Mouse (Mus musculus) testis, adult 2 months (tissue): ENCODE data around the gene Mms19. TPM values are rescaled to one million over a fixed set of nuclear protein-coding genes. Genes with fewer than 3 reads are reported as not detected.
A peak's percentile ranks its signal among the peaks of the same experiment; 100 is the strongest.

Experiments
- H3K27ac ChIP-seq: fragments of 200-500 bp; 2 replicates; pipeline ENCODE4 v1.5.1; 2012; ENCODE audit warnings: low read depth, low read length; ENCODE audit not compliant: control insufficient read depth, insufficient read depth
- H3K27me3 ChIP-seq: fragments of 200-500 bp; 2 replicates; pipeline ENCODE4 v1.6.1; 2012; ENCODE audit warnings: mild to moderate bottlenecking, low read length, moderate library complexity; ENCODE audit not compliant: control insufficient read depth, insufficient read depth
- H3K36me3 ChIP-seq: fragments of 200-500 bp; 2 replicates; pipeline ENCODE4 v1.6.1; 2012; ENCODE audit warnings: mild to moderate bottlenecking, low read length; ENCODE audit not compliant: control insufficient read depth, insufficient read depth
- H3K4me1 ChIP-seq: fragments of 200-500 bp; 2 replicates; pipeline ENCODE4 v1.6.1; 2012; ENCODE audit warnings: low read length; ENCODE audit not compliant: control insufficient read depth, insufficient read depth
- H3K4me3 ChIP-seq: fragments of 200-500 bp; 2 replicates; pipeline ENCODE4 v1.5.1; 2012; ENCODE audit warnings: low read depth, mild to moderate bottlenecking, low read length, moderate library complexity, mixed read lengths; ENCODE audit not compliant: control insufficient read depth
- CTCF ChIP-seq: fragments of 200-500 bp; IDR thresholded peaks from 2 replicates; pipeline ENCODE4 v1.5.1; 2012; ENCODE audit warnings: low read depth, mild to moderate bottlenecking, inconsistent platforms, low read length, moderate library complexity; ENCODE audit not compliant: control insufficient read depth, insufficient read depth, insufficient replicate concordance
- POLR2A ChIP-seq: fragments of 200-500 bp; IDR thresholded peaks from 2 replicates; pipeline ENCODE4 v1.6.1; 2012; ENCODE audit warnings: low read depth, mild to moderate bottlenecking, inconsistent platforms, low read length, moderate library complexity; ENCODE audit not compliant: control insufficient read depth
- polyA plus RNA-seq: library from polyadenylated mRNA; depleted of rRNA; stranded (reverse); fragments of >200 nt; gene quantifications from 2 replicates; pipeline ENCODE4 v1.2.3, GENCODE M21; 2012

Gene Mms19
- polyA plus RNA-seq, 1 experiment = 46.5 TPM

GRCm38 (mm10) chr19:41985994-41986393 is 5.0 kb upstream of the Mms19 start:
- TF ChIP-seq POLR2A = no peak
- TF ChIP-seq CTCF = no peak
- Histone ChIP-seq H3K4me1 (peaks cover 3% of the 10 kb centered on the region), H3K27ac (no peak overlapping the region), H3K27me3 (no peaks in the 10 kb centered on the region), H3K36me3 (peaks cover 3% of the 10 kb centered on the region), H3K4me3 (no peak overlapping the region)

- H3K27ac ChIP-seq = peak overlapping the region; percentile 90; the same call in 1 of the 2 replicates
- H3K4me3 ChIP-seq = peak overlapping the region; percentile 89
- TF ChIP-seq POLR2A = no peak
- TF ChIP-seq CTCF = no peak
- peaks cover 3% of the 10 kb centered on the region for H3K4me1 ChIP-seq
- H3K36me3 ChIP-seq = peaks cover 3% of the 10 kb centered on the region
- H3K27me3 ChIP-seq = no peaks in the 10 kb centered on the region
These were observed 1.8 kb upstream of the Mms19 start for GRCm38 (mm10) chr19:41982791-41983150.

GRCm38 (mm10) chr19:41981931-41982790 is 1.2 kb upstream of the Mms19 start:
- TF ChIP-seq POLR2A (no peak), CTCF (no peak)
- H3K27ac ChIP-seq = peak overlapping the region; percentile 90

GRCm38 (mm10) chr19:41981595-41981927 is 604 bp upstream of the Mms19 start, which contains the start of gene Ubtd1:
Gene Ubtd1 (plus strand): TSS chr19:41981763.
- H3K4me3 ChIP-seq = peak within 1 kb of the TSS; percentile 89
- no peaks in the 10 kb centered on the region for H3K27me3 ChIP-seq
- H3K27ac ChIP-seq = peak within 1 kb of the TSS; percentile 90
- TF ChIP-seq CTCF = no peak
- TF ChIP-seq POLR2A = 0 out of 2 replicates have a peak, but pooled peaks have one; percentile 8
- peaks cover 3% of the 10 kb centered on the region for H3K4me1 ChIP-seq
- H3K36me3 ChIP-seq = peaks cover 1% of the 10 kb centered on the region

More at GRCm38 (mm10) chr19:41981931-41982790, 1.2 kb upstream of the Mms19 start:
- no peaks in the 10 kb centered on the region for H3K27me3 ChIP-seq
- peaks cover 3% of the 10 kb centered on the region for H3K36me3 ChIP-seq
- H3K4me1 ChIP-seq = peaks cover 3% of the 10 kb centered on the region
- peak overlapping the region; percentile 89 for H3K4me3 ChIP-seq

GRCm38 (mm10) chr19:41980422-41980818 is 537 bp downstream of the Mms19 start:
- TF ChIP-seq POLR2A (no peak), CTCF (no peak)
- peaks cover 1% of the 10 kb centered on the region for H3K36me3 ChIP-seq
- peak overlapping the region; percentile 90 for H3K27ac ChIP-seq
- H3K27me3 ChIP-seq = no peaks in the 10 kb centered on the region
- H3K4me1 ChIP-seq = peaks cover 3% of the 10 kb centered on the region
- H3K4me3 ChIP-seq = peak overlapping the region; percentile 89

GRCm38 (mm10) chr19:41973891-41974794 is 6.8 kb downstream of the Mms19 start:
- no peak for TF ChIP-seq POLR2A
- TF ChIP-seq CTCF = no peak
- no peaks in the 10 kb centered on the region for H3K36me3 ChIP-seq
- H3K27ac ChIP-seq = no peak overlapping the region
- peaks cover 4% of the 10 kb centered on the region; the same call in 1 of the 2 replicates for H3K4me1 ChIP-seq
- H3K27me3 ChIP-seq = no peaks in the 10 kb centered on the region
- no peak overlapping the region for H3K4me3 ChIP-seq

GRCm38 (mm10) chr19:41969618-41970017 is 11.3 kb downstream of the Mms19 start:
- TF ChIP-seq CTCF (no peak), POLR2A (no peak)
- peaks cover 2% of the 10 kb centered on the region; the same call in 1 of the 2 replicates for H3K4me1 ChIP-seq
- no peak overlapping the region for H3K4me3 ChIP-seq
- no peak overlapping the region for H3K27ac ChIP-seq
- no peaks in the 10 kb centered on the region for H3K27me3 ChIP-seq
- H3K36me3 ChIP-seq = no peaks in the 10 kb centered on the region
